Mouse (Mus musculus): ENCODE results near the gene Stoml1. TPM values are rescaled to one million over a fixed set of nuclear protein-coding genes. Genes with fewer than 3 reads are reported as not detected.
"Not testable (repeated sequence)": the region's sequence is repeated elsewhere in the genome, so short reads cannot be mapped to it uniquely, and the experiment has no call there.

The Stoml1 gene
- total RNA-seq, 2 experiments from 2014 or later = 66.5 to 72.6 TPM

DNA sequence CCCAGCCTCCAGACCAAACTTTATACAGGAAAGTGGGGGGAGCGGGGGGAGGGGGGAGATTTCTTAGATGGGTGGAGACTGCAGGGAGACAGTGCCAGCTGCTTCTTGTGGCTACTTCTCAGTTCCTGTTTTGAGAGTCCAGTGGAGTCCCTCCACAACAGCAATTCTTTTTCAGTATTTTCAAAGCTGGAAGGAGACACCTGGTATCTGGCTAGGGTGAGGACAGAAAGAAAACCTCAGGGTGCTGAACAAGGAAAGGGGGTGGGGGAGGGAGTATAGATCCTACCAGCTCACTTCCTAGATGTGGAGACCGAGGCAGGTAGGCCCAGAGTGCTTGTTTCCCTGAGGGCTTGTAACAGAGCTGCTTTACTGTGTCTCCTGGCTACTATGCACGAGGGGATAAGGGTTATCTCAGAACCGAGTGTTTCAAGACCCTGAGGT lies 13.6 kb downstream of the Stoml1 start:
- H3K27ac ChIP-seq = no peak overlapping the region
- intact Hi-C loops (cut with DNase I) = no loop called here
- H3K4me3 ChIP-seq = no peak overlapping the region
- TF ChIP-seq CTCF (IDR thresholded peaks at IDR 0.05) = no peak
- DNase-seq (ENCODE audit: extremely low spot score in 1 of 2, low spot score in 2 of 2) = no peak

GRCm38 (mm10) chr9:58267046-58267445 lies 14.1 kb downstream of the Stoml1 start:
- no peak for DNase-seq (ENCODE audit: extremely low spot score in 1 of 2, low spot score in 2 of 2)
- H3K27ac ChIP-seq = no peak overlapping the region
- H3K4me3 ChIP-seq = no peak overlapping the region
- no peak for TF ChIP-seq CTCF (IDR thresholded peaks at IDR 0.05)
- intact Hi-C loops (cut with DNase I) = no loop called here

DNA sequence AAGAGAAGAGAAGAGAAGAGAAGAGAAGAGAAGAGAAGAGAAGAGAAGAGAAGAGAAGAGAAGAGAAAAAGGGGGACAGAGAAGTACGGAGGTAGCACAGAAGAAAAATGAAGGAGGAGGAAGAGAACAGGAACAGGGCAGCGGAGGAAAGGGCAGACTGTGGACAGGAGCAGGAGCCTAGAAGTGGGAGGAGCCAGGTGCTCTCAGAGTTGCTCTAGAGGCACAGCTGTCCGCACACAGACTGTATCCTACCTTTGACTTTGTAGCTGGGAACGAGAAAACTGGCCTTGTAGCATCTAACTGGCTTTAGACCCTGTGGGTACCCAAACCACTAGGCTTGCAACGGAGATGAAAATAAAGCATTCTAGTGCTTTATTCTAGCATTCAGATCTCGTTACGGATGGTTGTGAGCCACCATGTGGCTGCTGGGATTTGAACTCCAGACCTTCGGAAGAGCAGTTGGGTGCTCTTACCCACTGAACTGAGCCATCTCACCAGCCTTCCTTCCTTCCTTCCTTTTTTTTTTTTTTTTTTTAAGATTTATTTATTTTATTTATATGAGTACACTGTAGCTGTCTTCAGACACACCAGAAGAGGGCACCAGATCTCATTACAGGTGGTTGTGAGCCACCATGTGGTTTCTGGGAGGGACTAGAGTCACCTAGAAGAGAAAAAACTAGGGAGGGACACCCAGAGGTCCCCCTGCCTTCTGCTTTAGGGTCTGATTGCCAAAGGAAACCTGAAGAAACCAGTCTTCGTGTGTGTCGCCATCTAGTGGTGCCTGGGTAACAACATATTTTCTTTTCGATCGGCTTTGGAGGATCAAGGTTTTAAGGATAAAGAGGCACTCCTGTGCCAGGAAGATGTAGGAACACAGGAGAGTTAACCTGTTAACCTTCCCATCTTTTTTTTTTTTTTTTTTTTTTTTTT lies 15.7 kb downstream of the Stoml1 start:
- no peak overlapping the region for H3K27ac ChIP-seq
- H3K4me3 ChIP-seq = no peak overlapping the region
- DNase-seq (ENCODE audit: extremely low spot score in 1 of 2, low spot score in 2 of 2) = peak; percentile 45 to 49
- TF ChIP-seq CTCF (IDR thresholded peaks at IDR 0.05) = peak; percentile 74
- intact Hi-C loops (cut with DNase I) = loop anchor here (2.0 kb wide), 1 partner anchor 42 kb away; no protein-coding TSS in a partner anchor

DNA sequence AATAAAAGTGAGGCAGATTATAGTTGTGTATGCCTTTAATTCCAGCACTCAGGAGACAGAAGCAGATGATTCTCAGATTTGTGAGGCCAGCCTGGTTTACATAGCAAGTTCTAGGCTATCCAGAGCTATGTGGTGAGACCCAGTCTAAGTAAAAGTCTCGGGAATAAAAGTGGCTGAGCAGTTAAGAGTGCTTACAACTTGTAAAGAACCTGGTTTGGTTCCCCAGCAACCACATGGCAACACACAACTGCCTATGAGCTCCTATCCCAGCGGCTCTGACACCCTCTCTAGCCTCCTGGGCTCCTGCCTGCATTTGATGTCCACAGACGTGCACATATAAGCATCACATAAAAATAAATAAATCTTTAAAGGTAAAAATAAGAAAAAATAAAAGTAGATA lies 17.1 kb downstream of the Stoml1 start:
- H3K4me3 ChIP-seq = no peak overlapping the region
- intact Hi-C loops (cut with DNase I) = no loop called here
- H3K27ac ChIP-seq = no peak overlapping the region
- TF ChIP-seq CTCF (IDR thresholded peaks at IDR 0.05) = no peak
- no peak for DNase-seq (ENCODE audit: extremely low spot score in 1 of 2, low spot score in 2 of 2)

GRCm38 (mm10) chr9:58271109-58271508 lies 18.1 kb downstream of the Stoml1 start:
- no peak for TF ChIP-seq CTCF (IDR thresholded peaks at IDR 0.05)
- intact Hi-C loops (cut with DNase I) = no loop called here
- H3K4me3 ChIP-seq = no peak overlapping the region
- DNase-seq (ENCODE audit: extremely low spot score in 1 of 2, low spot score in 2 of 2) = no peak
- H3K27ac ChIP-seq = no peak overlapping the region

DNA sequence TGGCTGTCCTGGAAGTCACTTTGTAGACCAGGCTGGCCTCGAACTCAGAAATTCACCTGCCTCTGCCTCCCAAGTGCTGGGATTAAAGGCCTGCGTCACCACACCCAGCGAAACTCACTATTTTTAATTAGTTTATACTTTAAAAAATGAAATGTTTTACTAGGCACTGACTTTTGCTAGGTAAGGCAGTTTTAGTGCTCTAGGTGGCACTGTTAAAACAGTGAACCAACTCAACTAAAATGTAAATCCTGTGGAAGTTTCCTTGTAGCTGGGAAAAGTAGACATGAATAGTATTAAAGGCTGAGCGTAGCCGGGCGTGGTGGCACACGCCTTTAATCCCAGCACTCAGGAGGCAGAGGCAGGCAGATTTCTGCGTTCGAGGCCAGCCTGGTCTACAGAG lies 18.6 kb downstream of the Stoml1 start:
- DNase-seq (ENCODE audit: extremely low spot score in 1 of 2, low spot score in 2 of 2); H3K4me3 ChIP-seq; H3K27ac ChIP-seq; intact Hi-C loops (cut with DNase I): not testable (repeated sequence)
- TF ChIP-seq CTCF (IDR thresholded peaks at IDR 0.05) = peak; percentile 24

- intact Hi-C loops (cut with DNase I) = no loop called here
- TF ChIP-seq CTCF (IDR thresholded peaks at IDR 0.05) = no peak
Measured at GRCm38 (mm10) chr9:58272068-58272541, 19.1 kb downstream of the Stoml1 start.

DNA sequence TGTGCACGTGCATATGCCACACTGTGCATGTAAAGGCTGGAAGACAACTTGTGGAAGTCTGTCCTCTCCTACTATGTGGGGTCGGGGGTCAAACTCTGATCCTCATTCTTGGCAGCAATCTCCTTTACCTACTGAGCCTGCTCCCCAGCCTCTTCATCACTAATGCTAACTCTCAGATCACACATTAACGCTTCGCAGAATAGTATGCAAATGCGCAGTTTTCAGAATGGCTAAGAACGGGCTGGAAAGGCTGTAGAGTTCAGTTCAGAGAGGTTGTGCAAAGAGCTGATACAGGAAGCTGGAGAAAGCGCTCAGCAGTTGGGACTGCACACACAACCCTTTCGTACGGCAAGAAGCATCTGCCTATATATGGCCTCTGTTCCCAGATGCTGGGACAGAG lies 19.9 kb downstream of the Stoml1 start:
- no peak overlapping the region for H3K27ac ChIP-seq
- intact Hi-C loops (cut with DNase I) = no loop called here
- H3K4me3 ChIP-seq = no peak overlapping the region
- DNase-seq (ENCODE audit: extremely low spot score in 1 of 2, low spot score in 2 of 2) = no peak
- no peak for TF ChIP-seq CTCF (IDR thresholded peaks at IDR 0.05)

More at GRCm38 (mm10) chr9:58272068-58272541, 19.1 kb downstream of the Stoml1 start:
- H3K27ac ChIP-seq = no peak overlapping the region
- no peak for DNase-seq (ENCODE audit: extremely low spot score in 1 of 2, low spot score in 2 of 2)
- H3K4me3 ChIP-seq = no peak overlapping the region

DNA sequence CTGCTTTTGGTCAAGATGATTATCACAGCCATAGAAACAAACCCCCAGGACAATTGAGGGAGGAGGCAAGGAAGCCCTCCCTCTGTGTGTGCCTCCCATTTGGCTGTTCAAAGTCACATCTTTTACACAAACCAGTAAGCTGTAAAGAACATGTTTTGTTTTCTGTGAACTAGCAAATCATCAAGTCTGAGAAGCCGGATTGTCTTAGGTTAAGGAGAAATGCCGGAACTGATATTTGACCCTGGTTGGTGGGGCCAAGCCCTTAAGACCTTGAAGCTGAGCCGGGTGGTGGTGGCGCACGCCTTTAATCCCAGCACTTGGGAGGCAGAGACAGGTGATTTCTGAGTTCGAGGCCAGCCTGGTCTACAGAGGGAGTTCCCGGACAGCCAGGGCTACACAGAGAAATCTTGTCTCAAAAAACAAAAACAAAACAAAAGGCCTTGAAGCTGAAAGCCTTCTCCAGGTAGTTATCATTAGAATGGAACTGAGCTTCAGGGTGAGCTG lies 21.2 kb downstream of the Stoml1 start:
- intact Hi-C loops (cut with DNase I) = no loop called here
- Histone ChIP-seq H3K27ac (peak overlapping the region; percentile 26; the same call in 1 of the 2 replicates), H3K4me3 (no peak overlapping the region)
- no peak for DNase-seq (ENCODE audit: extremely low spot score in 1 of 2, low spot score in 2 of 2)
- TF ChIP-seq CTCF (IDR thresholded peaks at IDR 0.05) = no peak

GRCm38 (mm10) chr9:58274626-58275025 lies 21.7 kb downstream of the Stoml1 start:
- peak overlapping the region; percentile 26; the same call in 1 of the 2 replicates for H3K27ac ChIP-seq
- no peak overlapping the region for H3K4me3 ChIP-seq
- no peak for DNase-seq (ENCODE audit: extremely low spot score in 1 of 2, low spot score in 2 of 2)
- no peak for TF ChIP-seq CTCF (IDR thresholded peaks at IDR 0.05)
- intact Hi-C loops (cut with DNase I) = no loop called here

- DNase-seq (ENCODE audit: extremely low spot score in 1 of 2, low spot score in 2 of 2) = no peak
- TF ChIP-seq CTCF (IDR thresholded peaks at IDR 0.05) = no peak
- Histone ChIP-seq H3K4me3 (no peak overlapping the region), H3K27ac (peak overlapping the region; percentile 2)
- intact Hi-C loops (cut with DNase I) = no loop called here
Measured at GRCm38 (mm10) chr9:58275115-58275774, 22.3 kb downstream of the Stoml1 start.

DNA sequence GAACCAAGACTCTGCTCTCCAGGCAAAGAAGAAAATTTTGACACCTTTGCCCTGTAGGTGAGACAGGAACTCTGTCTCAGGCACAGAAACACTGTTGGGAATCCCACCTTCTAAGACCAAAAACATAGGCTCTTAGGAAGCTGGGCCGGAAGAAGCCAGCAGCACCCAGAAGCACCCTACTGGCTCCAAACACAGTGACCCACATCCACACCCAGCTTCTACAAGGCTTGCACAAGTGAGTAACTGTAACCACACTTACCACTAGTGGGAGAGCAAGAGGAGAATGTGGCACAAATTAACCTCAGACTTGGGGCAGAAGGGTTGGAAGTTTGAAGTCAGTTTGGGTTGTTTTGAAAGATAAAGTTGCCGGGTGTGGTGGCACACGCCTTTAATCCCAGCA lies 22.8 kb downstream of the Stoml1 start:
- TF ChIP-seq CTCF (IDR thresholded peaks at IDR 0.05) = no peak
- intact Hi-C loops (cut with DNase I) = no loop called here
- H3K4me3 ChIP-seq = no peak overlapping the region
- peak overlapping the region; percentile 2 for H3K27ac ChIP-seq
- no peak for DNase-seq (ENCODE audit: extremely low spot score in 1 of 2, low spot score in 2 of 2)

All from left cerebral cortex, adult 2 months (tissue).